9 mouse cellular contexts compared by ENCODE assay signal in the genomic region with DNA sequence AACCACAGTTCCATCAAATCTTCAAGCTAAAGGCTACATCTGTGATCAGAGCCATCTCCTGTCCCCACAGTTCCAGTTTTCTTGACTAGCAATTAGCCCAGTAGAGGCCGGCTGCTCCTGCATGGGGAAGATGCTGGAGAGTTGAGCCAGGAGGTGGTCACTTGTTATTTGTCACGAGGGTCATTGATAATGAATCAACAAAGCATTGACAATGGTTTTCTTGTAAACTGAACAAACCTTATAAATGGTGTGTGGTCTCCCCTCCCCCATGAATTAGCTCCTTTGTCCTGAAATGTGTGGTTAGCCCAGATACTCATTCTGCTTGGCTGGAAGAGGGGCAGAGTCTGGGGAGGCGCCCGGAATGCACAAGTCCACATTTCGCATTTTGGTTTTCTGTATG.
DNase-seq lines count a peak whose midpoint lies in the region; ATAC-seq lines count a peak whose summit lies in the region.
"Had no signal": no experiment of that assay in that cellular context is flagged by ENCODE, and none has a peak within 500 bp of the region (broad histone marks: within the 10 kb centered on the region; RNA-seq: fewer than 3 reads in every experiment).

No protein-coding gene starts in this region.

- no peaks in the 10 kb centered on the region for H3K9me3 ChIP-seq in hindbrain, embryonic 12.5 days (replicated peaks)
- no peaks in the 10 kb centered on the region for H3K9me3 ChIP-seq in midbrain, embryonic 12.5 days
- H3K9me3 ChIP-seq: limb, embryonic 13.5 days had no signal

- peaks cover 33% of the 10 kb centered on the region for H3K4me1 ChIP-seq in hindbrain, embryonic 12.5 days
- H3K4me1 ChIP-seq in midbrain, embryonic 12.5 days = peaks cover 46% of the 10 kb centered on the region

- H3K27ac ChIP-seq in hindbrain, embryonic 12.5 days = no peak overlapping the region
- peak overlapping the region; percentile 39 for H3K27ac ChIP-seq in midbrain, embryonic 12.5 days (replicated peaks)
- H3K27ac ChIP-seq: limb, embryonic 13.5 days had no signal

- no peaks in the 10 kb centered on the region for H3K36me3 ChIP-seq in hindbrain, embryonic 12.5 days
- H3K36me3 ChIP-seq in midbrain, embryonic 12.5 days = no peaks in the 10 kb centered on the region
- H3K36me3 ChIP-seq: limb, embryonic 13.5 days had no signal

- H3K4me3 ChIP-seq in hindbrain, embryonic 12.5 days = no peak overlapping the region
- H3K4me3 ChIP-seq in midbrain, embryonic 12.5 days = no peak overlapping the region
- H3K4me3 ChIP-seq: limb, embryonic 13.5 days had no signal

- DNase-seq in brain, adult 2 months (ENCODE audit: low read depth, low spot score) = peak; percentile 94
- peak; percentile 75 for DNase-seq in embryo, embryonic 10.5 days (ENCODE audit: low spot score)
- no peak for DNase-seq in urinary bladder, adult 18-20 months (ENCODE audit: low spot score in 2 of 2)
- no peak for DNase-seq in urinary bladder, adult 2 months (ENCODE audit: low spot score)
- DNase-seq in gastrocnemius, postnatal 4 days (ENCODE audit: low spot score in 2 of 2) = no peak
- DNase-seq: lung, postnatal 36 days had no signal

- peaks cover 3% of the 10 kb centered on the region; the same call in 1 of the 2 replicates for H3K27me3 ChIP-seq in hindbrain, embryonic 12.5 days
- H3K27me3 ChIP-seq in midbrain, embryonic 12.5 days = peaks cover 3% of the 10 kb centered on the region; the same call in 1 of the 2 replicates

- no peak overlapping the region for H3K9ac ChIP-seq in hindbrain, embryonic 12.5 days
- no peak overlapping the region for H3K9ac ChIP-seq in midbrain, embryonic 12.5 days (replicated peaks)
- H3K9ac ChIP-seq: limb, embryonic 13.5 days had no signal

- ATAC-seq in hindbrain, embryonic 12.5 days (ENCODE audit: low FRiP score) = peak; percentile 29; the same call in 1 of the 2 replicates
- ATAC-seq in midbrain, embryonic 12.5 days (ENCODE audit: low FRiP score, low read depth) = peak; percentile 52; the same call in 1 of the 2 replicates

- WGBS in hindbrain, embryonic 12.5 days = 16% methylated on average over 5 of the region's 5 CpGs
- WGBS in midbrain, embryonic 12.5 days = 31% methylated on average over 5 of the region's 5 CpGs

- H3K4me2 ChIP-seq in hindbrain, embryonic 12.5 days (replicated peaks) = no peak overlapping the region
- H3K4me2 ChIP-seq in midbrain, embryonic 12.5 days (replicated peaks) = no peak overlapping the region
- H3K4me2 ChIP-seq: limb, embryonic 13.5 days had no signal

Comparison
In these comparisons a context has a peak if more than half of its experiments do, and no peak if none do; other contexts are left out.
1. DNase-seq: peak in brain, adult 2 months (single experiment) and embryo, embryonic 10.5 days (single experiment); none in urinary bladder, adult 18-20 months (0 of 2), urinary bladder, adult 2 months (single experiment) and gastrocnemius, postnatal 4 days (0 of 2).